Mouse (Mus musculus): ENCODE results near the gene Ppbp. TPM values are rescaled to one million over a fixed set of nuclear protein-coding genes. Genes with fewer than 3 reads are reported as not detected.

Ppbp gene
- polyA plus RNA-seq, 1 experiment from 2014 or later = 21.7 TPM

GRCm38 (mm10) chr5:90775562-90775961 is 7.2 kb downstream of the Ppbp start:
- Histone ChIP-seq H3K27me3 (ENCODE audit: control insufficient read depth, insufficient read depth, low read length) (no peaks in the 10 kb centered on the region), H3K4me1 (ENCODE audit: control insufficient read depth, insufficient read depth, low read length) (no peaks in the 10 kb centered on the region)

GRCm38 (mm10) chr5:90777621-90778020 is 9.3 kb downstream of the Ppbp start:
- WGBS = 83% methylated on average over 10 of the region's 10 CpGs
- Histone ChIP-seq H3K9ac (replicated peaks; ENCODE audit: low read length) (no peak overlapping the region), H3K27ac (replicated peaks; ENCODE audit: low read depth, low read length) (no peak overlapping the region), H3K9me3 (replicated peaks; ENCODE audit: control insufficient read depth, low read length) (no peaks in the 10 kb centered on the region), H3K36me3 (replicated peaks; ENCODE audit: control insufficient read depth, insufficient read depth, low read depth, low read length) (no peaks in the 10 kb centered on the region), H3K4me2 (ENCODE audit: low read depth, low read length) (no peak overlapping the region), H3K27me3 (ENCODE audit: control insufficient read depth, insufficient read depth, low read length) (no peaks in the 10 kb centered on the region), H3K4me3 (ENCODE audit: low read depth, low read length) (no peak overlapping the region), H3K4me1 (ENCODE audit: control insufficient read depth, insufficient read depth, low read length) (no peaks in the 10 kb centered on the region)
- DNase-seq (ENCODE audit: low spot score) (no peak), ATAC-seq (replicated peaks; ENCODE audit: insufficient number of reproducible peaks, low FRiP score, low TSS enrichment, low read depth) (no peak)

More at GRCm38 (mm10) chr5:90775562-90775961, 7.2 kb downstream of the Ppbp start:
- H3K4me2 ChIP-seq (ENCODE audit: low read depth, low read length) = no peak overlapping the region
- no peaks in the 10 kb centered on the region for H3K9me3 ChIP-seq (replicated peaks; ENCODE audit: control insufficient read depth, low read length)
- H3K36me3 ChIP-seq (replicated peaks; ENCODE audit: control insufficient read depth, insufficient read depth, low read depth, low read length) = no peaks in the 10 kb centered on the region
- ATAC-seq (replicated peaks; ENCODE audit: insufficient number of reproducible peaks, low FRiP score, low TSS enrichment, low read depth) = no peak
- no peak overlapping the region for H3K4me3 ChIP-seq (ENCODE audit: low read depth, low read length)
- no peak overlapping the region for H3K27ac ChIP-seq (replicated peaks; ENCODE audit: low read depth, low read length)
- no peak overlapping the region for H3K9ac ChIP-seq (replicated peaks; ENCODE audit: low read length)
- no peak for DNase-seq (ENCODE audit: low spot score)
- 91% methylated on average over 5 of the region's 5 CpGs for WGBS

GRCm38 (mm10) chr5:90778856-90779255 is 10.5 kb downstream of the Ppbp start:
- no peak overlapping the region for H3K4me3 ChIP-seq (ENCODE audit: low read depth, low read length)
- no peaks in the 10 kb centered on the region for H3K36me3 ChIP-seq (replicated peaks; ENCODE audit: control insufficient read depth, insufficient read depth, low read depth, low read length)
- ATAC-seq (replicated peaks; ENCODE audit: insufficient number of reproducible peaks, low FRiP score, low TSS enrichment, low read depth) (no peak), DNase-seq (ENCODE audit: low spot score) (no peak)
- no peak overlapping the region for H3K27ac ChIP-seq (replicated peaks; ENCODE audit: low read depth, low read length)
- H3K4me2 ChIP-seq (ENCODE audit: low read depth, low read length) = no peak overlapping the region
- H3K27me3 ChIP-seq (ENCODE audit: control insufficient read depth, insufficient read depth, low read length) = no peaks in the 10 kb centered on the region
- 82% methylated on average over 6 of the region's 6 CpGs for WGBS
- no peak overlapping the region for H3K9ac ChIP-seq (replicated peaks; ENCODE audit: low read length)
- H3K4me1 ChIP-seq (ENCODE audit: control insufficient read depth, insufficient read depth, low read length) = no peaks in the 10 kb centered on the region
- no peaks in the 10 kb centered on the region for H3K9me3 ChIP-seq (replicated peaks; ENCODE audit: control insufficient read depth, low read length)

GRCm38 (mm10) chr5:90783697-90784096 is 15.4 kb downstream of the Ppbp start:
- ATAC-seq (replicated peaks; ENCODE audit: insufficient number of reproducible peaks, low FRiP score, low TSS enrichment, low read depth) = no peak
- 85% methylated on average over 3 of the region's 3 CpGs for WGBS

GRCm38 (mm10) chr5:90785659-90786588 is 17.6 kb downstream of the Ppbp start, which contains the start of gene Cxcl3:
TSS of gene Cxcl3 (plus strand) at chr5:90786103.
- no peak within 1 kb of the TSS for H3K27ac ChIP-seq (replicated peaks; ENCODE audit: low read depth, low read length)
- no peaks in the 10 kb centered on the region for H3K4me1 ChIP-seq (ENCODE audit: control insufficient read depth, insufficient read depth, low read length)
- 16% methylated on average over 23 of the region's 26 CpGs for WGBS
- peak; percentile 82 for ATAC-seq (replicated peaks; ENCODE audit: insufficient number of reproducible peaks, low FRiP score, low TSS enrichment, low read depth)
- H3K4me2 ChIP-seq (ENCODE audit: low read depth, low read length) = peak within 1 kb of the TSS; percentile 68
- no peaks in the 10 kb centered on the region for H3K27me3 ChIP-seq (ENCODE audit: control insufficient read depth, insufficient read depth, low read length)
- no peaks in the 10 kb centered on the region for H3K9me3 ChIP-seq (replicated peaks; ENCODE audit: control insufficient read depth, low read length)
- H3K4me3 ChIP-seq (ENCODE audit: low read depth, low read length) = peak within 1 kb of the TSS; percentile 30
- no peaks in the 10 kb centered on the region for H3K36me3 ChIP-seq (replicated peaks; ENCODE audit: control insufficient read depth, insufficient read depth, low read depth, low read length)
- H3K9ac ChIP-seq (replicated peaks; ENCODE audit: low read length) = 0 out of 2 replicates have a peak within 1 kb of the TSS, but pooled peaks have one; percentile 13
- DNase-seq (ENCODE audit: low spot score) = peak; percentile 63

More at GRCm38 (mm10) chr5:90783697-90784096, 15.4 kb downstream of the Ppbp start:
- Histone ChIP-seq H3K27me3 (ENCODE audit: control insufficient read depth, insufficient read depth, low read length) (no peaks in the 10 kb centered on the region), H3K27ac (replicated peaks; ENCODE audit: low read depth, low read length) (no peak overlapping the region), H3K4me2 (ENCODE audit: low read depth, low read length) (no peak overlapping the region), H3K4me1 (ENCODE audit: control insufficient read depth, insufficient read depth, low read length) (no peaks in the 10 kb centered on the region), H3K9me3 (replicated peaks; ENCODE audit: control insufficient read depth, low read length) (no peaks in the 10 kb centered on the region), H3K36me3 (replicated peaks; ENCODE audit: control insufficient read depth, insufficient read depth, low read depth, low read length) (no peaks in the 10 kb centered on the region), H3K9ac (replicated peaks; ENCODE audit: low read length) (no peak overlapping the region), H3K4me3 (ENCODE audit: low read depth, low read length) (no peak overlapping the region)
- DNase-seq (ENCODE audit: low spot score) = no peak

GRCm38 (mm10) chr5:90788114-90788513 is 19.8 kb downstream of the Ppbp start:
- Histone ChIP-seq H3K36me3 (replicated peaks; ENCODE audit: control insufficient read depth, insufficient read depth, low read depth, low read length) (no peaks in the 10 kb centered on the region), H3K4me2 (ENCODE audit: low read depth, low read length) (no peak overlapping the region), H3K4me1 (ENCODE audit: control insufficient read depth, insufficient read depth, low read length) (no peaks in the 10 kb centered on the region), H3K9me3 (replicated peaks; ENCODE audit: control insufficient read depth, low read length) (no peaks in the 10 kb centered on the region), H3K27ac (replicated peaks; ENCODE audit: low read depth, low read length) (no peak overlapping the region), H3K4me3 (ENCODE audit: low read depth, low read length) (no peak overlapping the region), H3K9ac (replicated peaks; ENCODE audit: low read length) (no peak overlapping the region), H3K27me3 (ENCODE audit: control insufficient read depth, insufficient read depth, low read length) (no peaks in the 10 kb centered on the region)
- ATAC-seq (replicated peaks; ENCODE audit: insufficient number of reproducible peaks, low FRiP score, low TSS enrichment, low read depth) (no peak), DNase-seq (ENCODE audit: low spot score) (peak; percentile 6)
- 75% methylated on average over 4 of the region's 4 CpGs for whole genome bisulfite sequencing

GRCm38 (mm10) chr5:90789306-90790073 is 21.2 kb downstream of the Ppbp start:
- Histone ChIP-seq H3K27ac (replicated peaks; ENCODE audit: low read depth, low read length) (no peak overlapping the region), H3K4me3 (ENCODE audit: low read depth, low read length) (no peak overlapping the region), H3K27me3 (ENCODE audit: control insufficient read depth, insufficient read depth, low read length) (no peaks in the 10 kb centered on the region), H3K9me3 (replicated peaks; ENCODE audit: control insufficient read depth, low read length) (no peaks in the 10 kb centered on the region), H3K4me1 (ENCODE audit: control insufficient read depth, insufficient read depth, low read length) (no peaks in the 10 kb centered on the region), H3K4me2 (ENCODE audit: low read depth, low read length) (no peak overlapping the region), H3K9ac (replicated peaks; ENCODE audit: low read length) (no peak overlapping the region), H3K36me3 (replicated peaks; ENCODE audit: control insufficient read depth, insufficient read depth, low read depth, low read length) (no peaks in the 10 kb centered on the region)
- no peak for DNase-seq (ENCODE audit: low spot score)
- 83% methylated on average over 11 of the region's 11 CpGs for WGBS
- no peak for ATAC-seq (replicated peaks; ENCODE audit: insufficient number of reproducible peaks, low FRiP score, low TSS enrichment, low read depth)

All from embryonic facial prominence, embryonic 11.5 days (tissue).